Mouse (Mus musculus): ENCODE results near the gene Entpd3.
"Not testable (repeated sequence)": the region's sequence is repeated elsewhere in the genome, so short reads cannot be mapped to it uniquely, and the experiment has no call there.

Gene Entpd3

DNA sequence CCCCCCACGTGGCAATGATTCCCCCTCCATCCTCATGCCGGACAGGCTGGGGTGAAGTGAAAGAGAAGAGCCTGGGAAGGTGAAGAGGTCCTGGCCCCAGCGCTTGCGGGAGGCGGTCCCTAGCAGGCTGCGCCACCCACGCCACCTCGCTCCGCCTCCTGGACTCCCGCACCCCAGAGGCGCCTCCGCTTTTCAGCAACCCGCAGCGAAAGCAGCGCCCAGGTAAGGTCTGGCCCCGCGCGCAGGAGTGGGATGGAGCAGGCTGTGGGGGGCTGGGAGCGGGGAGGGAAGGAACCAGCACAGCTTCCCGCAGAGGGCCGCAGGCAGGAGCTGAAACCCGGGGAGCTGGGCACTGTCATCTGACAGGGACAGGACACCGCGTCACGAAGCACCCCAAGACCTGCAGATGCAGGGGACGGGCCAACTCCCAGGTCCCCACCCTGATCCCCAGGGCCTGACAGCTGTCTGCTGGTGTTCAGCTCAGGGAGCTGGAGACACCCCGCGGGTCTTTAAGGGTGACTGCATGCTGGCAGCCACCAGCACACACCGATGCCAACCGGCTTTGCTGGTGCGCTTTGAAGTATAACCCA, at the start of gene Entpd3:
Gene Entpd3 (plus strand): TSS at position 157 of the 590 bp plus-strand sequence.
- peak; percentile 1 for DNase-seq

DNA sequence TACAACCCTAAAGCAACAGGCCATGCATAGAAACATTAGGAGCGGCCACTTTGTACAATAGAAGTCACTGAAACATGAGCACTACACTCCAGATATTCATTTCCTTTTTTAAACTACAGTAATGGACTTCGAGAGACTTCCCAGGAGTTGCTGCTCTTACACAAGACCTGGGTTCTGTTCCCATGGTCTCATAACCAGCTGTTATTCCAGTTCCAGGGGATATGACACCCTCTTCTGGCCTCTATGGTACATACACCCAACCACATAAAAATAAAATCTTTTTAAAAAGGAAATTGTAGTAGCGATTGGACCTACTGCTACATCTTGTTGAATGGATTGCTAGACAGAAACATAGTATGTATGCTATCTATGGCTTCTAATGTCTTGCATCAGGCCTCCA, 48.1 kb upstream of the Entpd3 start:
- DNase-seq: no peak

GRCm38 (mm10) chr9:120492010-120492399, 47.6 kb upstream of the Entpd3 start, which contains the start of gene Eif1b:
Eif1b (plus strand) TSS chr9:120492232.
- DNase-seq: no peak

DNA sequence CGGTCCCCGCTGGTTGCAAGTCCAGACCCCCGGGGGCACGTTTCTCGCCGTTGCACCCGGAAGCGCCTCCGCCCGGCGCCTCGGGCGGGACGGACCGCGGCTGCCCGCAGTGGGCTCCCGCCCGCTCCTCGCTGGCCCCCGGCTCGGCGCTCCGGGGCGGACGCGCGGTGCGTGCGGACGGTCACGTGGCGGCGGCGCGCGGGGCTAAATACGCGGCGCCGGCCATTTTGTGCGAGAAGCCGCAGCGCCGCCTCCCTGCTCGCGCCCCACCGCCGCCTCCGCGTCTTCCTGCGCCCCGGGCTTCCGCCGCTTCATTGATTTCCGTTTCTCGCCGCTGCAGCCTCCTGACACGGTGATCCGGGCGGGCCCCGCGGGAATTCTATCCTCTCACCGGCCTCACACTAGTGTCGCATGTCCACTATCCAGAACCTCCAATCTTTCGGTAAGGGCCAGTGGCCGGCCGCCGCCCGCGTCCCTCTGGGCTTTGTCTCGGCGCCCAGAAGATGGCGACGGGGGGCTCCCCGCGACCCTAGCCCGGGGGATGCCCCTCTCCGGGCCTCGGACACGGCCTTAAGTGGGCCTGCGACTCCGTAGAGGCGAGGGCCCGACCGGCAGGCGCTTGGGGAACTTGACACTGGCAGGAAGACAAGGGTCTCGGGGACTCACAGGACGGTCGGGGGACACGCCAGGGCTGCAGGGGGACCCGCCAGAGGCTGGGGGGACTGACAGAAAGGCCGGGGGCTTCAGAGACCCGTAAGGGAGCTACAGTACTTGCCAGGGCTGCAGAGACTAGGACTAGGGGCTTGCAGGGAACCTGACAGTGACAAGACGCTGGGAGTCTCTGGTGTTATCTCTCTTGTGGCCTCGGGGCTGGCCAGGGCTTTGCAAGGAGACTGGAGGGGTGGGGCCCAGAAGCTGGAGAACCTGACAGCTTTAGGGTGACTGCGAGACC, 46.9 kb upstream of the Entpd3 start:
- peak; percentile 82 for DNase-seq

DNA sequence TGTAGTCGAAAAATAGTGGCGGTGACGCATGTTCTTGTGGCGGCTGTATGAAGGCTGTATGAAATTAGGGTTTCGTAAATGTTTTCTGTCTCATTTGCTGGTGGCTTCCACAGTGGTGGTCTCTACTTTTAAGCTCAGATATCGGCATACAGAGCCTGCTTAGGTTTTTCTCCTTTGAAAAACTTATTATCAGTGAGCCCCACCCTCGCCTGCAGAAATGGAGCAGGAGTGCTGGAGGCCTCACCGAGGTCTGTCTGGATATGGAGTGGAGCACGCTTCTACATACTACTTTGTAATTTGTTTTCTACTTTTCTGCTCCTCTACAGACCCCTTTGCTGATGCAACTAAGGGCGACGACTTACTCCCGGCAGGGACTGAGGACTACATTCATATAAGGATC, 45.8 kb upstream of the Entpd3 start:
- DNase-seq: no peak

DNA sequence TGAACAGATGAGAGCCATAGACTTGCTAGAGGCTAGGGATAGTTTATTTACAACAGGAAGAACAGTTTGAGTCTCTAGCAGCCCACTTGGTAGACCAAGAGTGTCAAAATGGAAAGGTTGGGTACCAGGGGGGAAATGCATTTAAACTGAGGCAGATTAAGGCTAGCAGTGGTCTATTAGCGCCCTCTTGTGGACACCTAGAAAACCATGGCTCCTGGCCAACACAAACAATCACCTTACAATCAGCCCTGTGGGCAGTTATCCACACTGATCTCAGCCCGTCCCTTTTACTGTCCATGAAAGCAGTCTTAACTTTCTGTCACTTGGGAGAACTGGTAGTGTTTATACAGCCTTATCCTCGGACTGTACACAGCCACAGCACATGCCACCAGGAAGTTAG, 42.9 kb upstream of the Entpd3 start:
- peak; percentile 69 for DNase-seq

- DNase-seq: no peak
These were observed 41.6 kb upstream of the Entpd3 start for GRCm38 (mm10) chr9:120497983-120498382.

- no peak for DNase-seq
These were observed 38.3 kb upstream of the Entpd3 start for GRCm38 (mm10) chr9:120501191-120501902.

GRCm38 (mm10) chr9:120502013-120502412, 37.6 kb upstream of the Entpd3 start:
- DNase-seq: peak; percentile 66

- no peak for DNase-seq
These were observed 35.2 kb upstream of the Entpd3 start for GRCm38 (mm10) chr9:120504423-120504822.

- no peak for DNase-seq
These were observed 27.8 kb upstream of the Entpd3 start for GRCm38 (mm10) chr9:120511781-120512180.

GRCm38 (mm10) chr9:120516720-120517119, 22.9 kb upstream of the Entpd3 start:
- DNase-seq: no peak

- no peak for DNase-seq
These were observed 20.7 kb upstream of the Entpd3 start for GRCm38 (mm10) chr9:120518946-120519345.

DNA sequence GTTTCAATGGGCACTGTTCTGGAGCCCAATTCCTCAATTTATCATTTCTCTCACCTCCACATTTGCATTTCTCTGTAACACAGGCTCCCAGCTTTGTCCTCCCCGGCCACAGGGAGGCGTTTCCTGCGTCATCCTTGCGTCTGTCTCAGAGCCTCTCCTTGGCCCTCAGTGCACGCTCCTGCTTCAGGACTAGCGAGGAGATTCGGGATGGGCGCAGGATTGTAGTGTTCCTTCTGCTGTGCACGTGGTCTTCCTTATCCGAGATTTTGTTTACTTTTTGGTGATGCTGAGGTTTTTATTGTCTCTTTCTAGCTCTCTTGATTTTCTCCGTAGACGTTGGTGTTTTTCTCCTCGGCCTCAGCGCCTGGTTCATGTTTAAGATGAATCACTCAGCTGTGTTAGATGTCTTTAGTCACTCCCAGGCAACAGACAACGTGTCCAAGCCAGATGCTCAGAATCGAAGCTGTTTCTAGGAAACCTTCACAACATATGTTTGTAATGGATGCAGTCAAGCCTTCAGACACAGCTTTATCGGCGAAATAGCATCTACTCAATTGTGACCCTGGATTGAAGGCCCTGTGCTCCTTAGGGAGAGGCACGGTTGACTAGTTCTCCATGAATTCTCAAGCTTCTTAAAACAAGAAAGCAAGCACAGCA, 20.0 kb upstream of the Entpd3 start:
- no peak for DNase-seq

- no peak for DNase-seq
These were observed 18.5 kb upstream of the Entpd3 start for GRCm38 (mm10) chr9:120521161-120521560.

DNA sequence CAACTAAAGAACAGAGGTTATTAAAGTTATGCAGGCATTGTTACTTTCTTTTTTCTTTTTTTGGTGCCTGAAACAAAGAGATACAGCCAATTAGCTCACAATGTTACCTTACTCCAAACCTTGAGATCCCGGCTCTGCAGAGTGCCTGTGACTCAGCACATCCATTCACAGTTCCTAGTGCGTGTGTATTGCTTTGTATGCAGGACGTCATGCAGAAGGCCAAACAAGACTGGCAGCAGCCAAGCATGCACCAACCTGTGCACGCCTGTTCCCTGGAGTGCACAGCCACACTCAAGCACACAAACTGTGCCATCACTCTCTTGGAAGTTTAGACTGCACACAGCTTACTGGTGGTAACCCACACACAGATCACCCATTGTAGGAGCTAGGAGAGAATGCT, 12.3 kb upstream of the Entpd3 start:
- no peak for DNase-seq

- DNase-seq: no peak
These were observed 11.7 kb upstream of the Entpd3 start for GRCm38 (mm10) chr9:120527919-120528318.

DNA sequence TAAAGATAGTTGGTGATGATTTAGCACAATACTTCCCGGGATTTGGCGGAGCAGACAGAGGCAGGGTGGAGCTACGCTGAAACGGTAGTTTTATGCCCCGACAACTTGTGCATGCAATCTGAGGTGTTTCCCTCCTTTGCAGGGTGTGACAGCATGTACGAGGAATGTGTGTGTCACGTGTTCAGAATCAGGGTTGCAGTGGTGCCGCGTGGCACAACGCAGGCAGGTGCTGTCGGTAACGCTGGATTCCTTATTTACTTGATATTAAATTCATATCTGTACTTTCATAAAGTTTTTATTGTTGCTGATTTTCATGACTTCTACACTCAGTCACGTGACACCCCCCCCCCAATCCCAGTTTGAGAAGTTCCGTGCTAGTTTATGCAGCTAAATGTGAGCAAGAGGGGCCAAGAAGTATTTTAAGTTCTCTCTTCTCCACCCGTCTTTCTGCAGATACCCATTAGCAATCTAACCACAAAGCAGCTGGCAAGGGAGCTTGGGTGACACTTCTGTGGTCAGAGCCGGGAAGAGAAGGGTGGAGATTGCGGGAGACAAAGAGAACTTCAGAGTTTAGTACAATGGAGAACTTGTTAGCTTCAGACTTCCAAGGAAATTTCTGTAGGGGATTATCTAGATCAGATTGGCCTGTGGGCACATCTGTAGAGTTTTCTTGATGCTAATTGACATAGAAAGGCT, 10.7 kb upstream of the Entpd3 start:
- no peak for DNase-seq

DNA sequence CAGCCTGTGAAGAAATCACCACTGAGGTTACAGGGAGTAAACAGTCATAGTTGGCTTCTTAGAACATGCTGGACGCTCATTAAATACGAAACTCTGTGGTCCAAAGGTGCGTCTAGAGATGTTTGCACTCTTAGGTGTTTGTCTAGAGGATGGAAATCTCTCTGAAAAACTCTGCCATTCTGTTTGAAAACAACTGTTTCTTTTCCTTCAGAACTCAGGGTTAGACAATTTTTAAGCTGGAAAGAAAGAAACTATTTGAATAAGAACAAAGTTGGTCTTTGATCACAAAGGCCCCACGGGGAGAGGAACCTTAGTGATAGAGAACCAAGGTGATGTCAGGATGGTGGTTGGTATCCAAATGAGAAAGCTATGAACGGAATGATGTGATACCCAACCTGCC, 9.1 kb upstream of the Entpd3 start:
- no peak for DNase-seq

GRCm38 (mm10) chr9:120532062-120532461, 7.6 kb upstream of the Entpd3 start:
- DNase-seq: no peak

DNA sequence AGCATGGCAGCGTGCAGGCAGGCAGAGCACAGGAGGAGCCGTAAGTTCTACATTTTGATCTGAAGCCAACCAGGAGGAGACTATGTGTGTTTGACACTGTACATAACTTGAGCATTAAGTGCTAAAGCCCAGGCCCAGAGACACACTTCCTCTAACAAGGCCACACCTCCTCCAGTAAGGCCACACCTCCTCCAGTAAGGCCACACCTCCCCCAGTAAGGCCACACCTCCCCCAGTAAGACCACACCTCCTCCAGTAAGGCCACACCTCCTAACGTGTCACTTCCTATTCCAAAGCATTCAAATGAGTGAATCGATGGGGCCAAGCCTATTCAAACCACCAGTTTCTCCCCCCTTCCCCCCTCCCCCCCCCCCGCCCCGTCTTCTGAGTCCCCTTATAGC, 6.9 kb upstream of the Entpd3 start:
- DNase-seq: no peak

DNA sequence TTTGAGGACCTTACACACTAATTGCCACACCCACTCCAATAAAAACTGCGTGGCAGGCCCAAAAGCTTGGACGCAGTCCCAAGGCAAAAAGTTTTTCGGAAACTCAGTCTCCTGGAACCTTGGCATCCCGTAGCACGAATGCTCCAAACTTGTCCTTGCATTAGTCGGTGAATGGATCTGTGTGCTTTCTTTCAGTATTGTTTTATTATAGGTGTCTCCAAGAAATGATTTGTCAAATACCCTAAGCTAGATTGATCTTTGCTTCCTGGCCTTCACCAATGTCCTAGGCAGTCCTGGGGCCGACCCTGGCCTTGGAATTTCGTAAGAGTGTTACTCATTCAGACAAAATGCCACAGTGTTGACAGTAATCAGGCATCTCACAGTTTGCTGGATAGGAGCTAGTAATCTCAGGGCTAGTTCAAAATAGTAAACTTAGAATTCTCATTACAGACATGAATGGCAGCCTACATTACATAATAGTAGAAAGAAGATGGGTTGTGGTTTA, 6.1 kb upstream of the Entpd3 start:
- not testable (repeated sequence) for DNase-seq
